Mouse (Mus musculus): Measurements from ENCODE around the gene Ppp1r16b. TPM values are rescaled to one million over a fixed set of nuclear protein-coding genes. Genes with fewer than 3 reads are reported as not detected.
A peak's percentile ranks its signal among the peaks of the same experiment; 100 is the strongest.

Gene Ppp1r16b
- polyA plus RNA-seq (2015; fragmentation: Nextera tagmentation; extraction: Ambion mirVana), result 5.3 and 5.7 TPM in 2 replicates

DNA sequence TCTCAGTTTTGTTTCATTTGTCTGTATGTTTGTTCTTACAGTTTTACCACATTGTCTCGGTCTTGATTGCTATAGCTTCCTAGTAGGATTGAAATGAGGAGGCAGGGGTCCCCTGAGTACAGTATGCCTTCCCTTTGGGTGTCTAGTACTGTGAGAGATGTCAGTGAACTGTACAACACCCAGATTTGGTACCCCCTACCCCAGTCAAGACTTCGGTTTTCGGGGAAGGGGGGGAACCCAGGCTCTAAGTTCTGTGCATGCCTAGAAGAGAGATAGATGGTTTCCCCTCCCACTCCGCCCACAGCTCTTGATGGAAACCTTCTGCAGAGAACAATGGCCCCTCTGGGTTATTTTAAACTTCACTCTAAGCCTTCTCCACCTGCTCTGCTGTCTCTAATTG is at the start of gene Ppp1r16b:
Gene Ppp1r16b (plus strand): TSS at position 301 of the 400 bp plus-strand sequence.
- 57% methylated on average over 4 of the region's 4 CpGs for WGBS
- no peak within 1 kb of the TSS for H3K4me2 ChIP-seq (replicated peaks)
- H3K4me1 ChIP-seq, result peaks cover 26% of the 10 kb centered on the region
- H3K9ac ChIP-seq, result no peak within 1 kb of the TSS
- no peak within 1 kb of the TSS for H3K4me3 ChIP-seq (replicated peaks)
- no peak within 1 kb of the TSS for H3K27ac ChIP-seq (replicated peaks)
- H3K9me3 ChIP-seq (replicated peaks), result no peaks in the 10 kb centered on the region
- ATAC-seq (ENCODE audit: insufficient number of reproducible peaks, low FRiP score, low TSS enrichment, low read depth), result no peak
- H3K36me3 ChIP-seq, result no peaks in the 10 kb centered on the region
- H3K27me3 ChIP-seq, result peaks cover 46% of the 10 kb centered on the region

DNA sequence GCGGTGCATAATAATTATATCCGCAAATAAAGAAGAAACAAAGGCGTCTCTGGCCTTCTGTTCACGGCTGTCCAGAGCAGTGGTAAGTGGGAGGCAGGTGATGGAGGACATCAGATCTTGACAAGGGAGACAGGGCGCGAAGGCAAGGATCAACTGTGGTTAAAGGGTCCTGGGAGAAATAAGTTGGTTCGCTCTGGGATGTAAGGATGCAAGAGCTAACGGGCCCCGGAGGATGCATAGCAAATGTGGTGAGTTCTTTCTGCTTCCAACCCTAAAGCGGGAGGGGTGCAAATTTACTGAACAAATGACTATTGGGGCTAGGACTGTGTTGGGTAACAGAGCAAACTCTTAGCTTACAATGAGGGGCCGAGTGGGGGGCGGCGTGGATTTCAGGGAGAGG is 49.5 kb upstream of the Ppp1r16b start:
- no peak overlapping the region for H3K9ac ChIP-seq
- no peak overlapping the region for H3K4me3 ChIP-seq (replicated peaks)
- WGBS, result 2% methylated on average over 13 of the region's 13 CpGs

DNA sequence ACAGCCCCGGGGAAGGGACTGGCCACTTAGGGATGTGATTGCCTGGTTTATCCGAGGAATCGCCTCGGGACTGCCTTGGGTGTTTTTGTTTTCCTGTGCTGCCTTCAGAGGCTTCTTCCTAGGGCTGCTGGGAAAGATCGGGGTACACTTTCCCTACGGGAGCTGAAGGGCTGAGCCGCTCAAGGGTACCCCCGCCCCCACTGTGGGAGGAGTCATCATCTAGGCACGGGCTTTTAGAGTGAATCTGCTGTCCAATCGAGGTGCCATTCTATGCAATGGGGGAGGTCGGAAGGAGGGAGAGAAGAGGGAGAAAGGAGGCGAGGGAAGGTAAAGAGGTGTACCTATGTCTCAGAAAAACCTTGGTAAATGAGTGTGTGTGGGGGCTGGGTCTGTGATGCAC is 48.9 kb upstream of the Ppp1r16b start:
- ATAC-seq (ENCODE audit: insufficient number of reproducible peaks, low FRiP score, low TSS enrichment, low read depth), result no peak
- no peaks in the 10 kb centered on the region for H3K36me3 ChIP-seq
- 0% methylated on average over 12 of the region's 12 CpGs for WGBS
- H3K9me3 ChIP-seq (replicated peaks), result no peaks in the 10 kb centered on the region
- no peak overlapping the region for H3K27ac ChIP-seq (replicated peaks)
- peaks cover 98% of the 10 kb centered on the region for H3K27me3 ChIP-seq
- no peak overlapping the region for H3K4me2 ChIP-seq (replicated peaks)
- no peak overlapping the region for H3K4me3 ChIP-seq (replicated peaks)
- H3K4me1 ChIP-seq, result peaks cover 25% of the 10 kb centered on the region
- H3K9ac ChIP-seq, result no peak overlapping the region

More for the DNA sequence above, 49.5 kb upstream of the Ppp1r16b start:
- Histone ChIP-seq H3K4me1 (peaks cover 31% of the 10 kb centered on the region), H3K27me3 (peaks cover 98% of the 10 kb centered on the region), H3K27ac (replicated peaks) (no peak overlapping the region), H3K36me3 (no peaks in the 10 kb centered on the region), H3K9me3 (replicated peaks) (no peaks in the 10 kb centered on the region), H3K4me2 (replicated peaks) (no peak overlapping the region)
- no peak for ATAC-seq (ENCODE audit: insufficient number of reproducible peaks, low FRiP score, low TSS enrichment, low read depth)

DNA sequence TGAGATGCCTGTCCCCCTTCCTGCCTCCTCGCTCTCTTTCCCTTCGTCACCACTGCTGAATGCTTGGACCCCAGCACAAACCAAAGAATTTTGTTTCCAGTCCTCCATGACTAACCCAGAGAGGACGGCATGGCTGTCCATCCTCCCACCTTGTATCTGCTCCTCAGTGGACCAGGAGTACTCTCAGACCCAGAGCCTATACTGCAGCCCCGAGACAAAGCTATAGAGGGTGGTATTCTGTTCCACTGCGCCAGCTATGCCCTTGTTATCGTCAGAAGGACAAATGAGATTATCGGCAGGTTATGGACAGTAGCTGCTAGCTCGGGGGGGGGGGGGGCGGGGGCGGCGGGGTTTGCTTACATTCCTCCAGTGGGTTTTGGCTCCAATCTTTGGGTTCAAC is 48.4 kb upstream of the Ppp1r16b start:
- Histone ChIP-seq H3K9me3 (replicated peaks) (no peaks in the 10 kb centered on the region), H3K27me3 (peaks cover 97% of the 10 kb centered on the region), H3K36me3 (no peaks in the 10 kb centered on the region), H3K9ac (no peak overlapping the region), H3K4me1 (peaks cover 23% of the 10 kb centered on the region), H3K27ac (replicated peaks) (no peak overlapping the region), H3K4me3 (replicated peaks) (no peak overlapping the region), H3K4me2 (replicated peaks) (no peak overlapping the region)
- ATAC-seq (ENCODE audit: insufficient number of reproducible peaks, low FRiP score, low TSS enrichment, low read depth), result no peak
- WGBS, result 7% methylated on average over 11 of the region's 11 CpGs

DNA sequence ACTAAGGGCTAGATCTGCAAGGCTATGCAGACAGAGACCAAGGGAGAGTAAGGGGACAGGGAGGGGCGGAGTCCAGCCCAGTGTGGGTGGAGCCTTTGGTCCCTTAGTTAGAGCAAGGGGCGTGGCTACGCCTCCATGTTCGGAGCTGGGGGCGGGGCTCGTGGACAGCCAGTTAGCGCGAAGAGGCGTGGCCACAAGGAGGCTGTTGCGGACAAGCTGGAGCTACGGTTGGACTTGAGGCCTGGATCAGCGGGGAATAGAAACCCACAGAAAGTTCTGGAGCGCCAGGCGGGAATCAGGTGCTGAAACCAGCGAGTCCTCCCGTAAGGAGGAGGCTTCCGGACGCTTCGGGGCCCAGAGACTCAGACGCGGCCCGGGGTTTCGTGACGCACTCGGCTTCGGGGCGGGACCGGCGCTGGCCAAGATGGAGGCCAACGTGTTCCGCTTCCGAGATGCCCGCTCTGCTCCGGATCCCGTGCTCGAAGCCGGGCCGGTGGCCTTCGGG is 40.4 kb upstream of the Ppp1r16b start, which contains the start of gene Actr5:
Gene Actr5 (plus strand): TSS at position 171 of the 505 bp plus-strand sequence.
- Histone ChIP-seq H3K36me3 (peaks cover 24% of the 10 kb centered on the region; the same call in 1 of the 2 replicates), H3K4me1 (peaks cover 16% of the 10 kb centered on the region), H3K27me3 (peaks cover 25% of the 10 kb centered on the region), H3K27ac (replicated peaks) (peak within 1 kb of the TSS; percentile 90), H3K4me2 (replicated peaks) (peak within 1 kb of the TSS; percentile 73), H3K4me3 (replicated peaks) (peak within 1 kb of the TSS; percentile 87), H3K9ac (peak within 1 kb of the TSS; percentile 74), H3K9me3 (replicated peaks) (no peaks in the 10 kb centered on the region)
- WGBS, result 1% methylated on average over 39 of the region's 39 CpGs
- ATAC-seq (ENCODE audit: insufficient number of reproducible peaks, low FRiP score, low TSS enrichment, low read depth), result peak; percentile 96

DNA sequence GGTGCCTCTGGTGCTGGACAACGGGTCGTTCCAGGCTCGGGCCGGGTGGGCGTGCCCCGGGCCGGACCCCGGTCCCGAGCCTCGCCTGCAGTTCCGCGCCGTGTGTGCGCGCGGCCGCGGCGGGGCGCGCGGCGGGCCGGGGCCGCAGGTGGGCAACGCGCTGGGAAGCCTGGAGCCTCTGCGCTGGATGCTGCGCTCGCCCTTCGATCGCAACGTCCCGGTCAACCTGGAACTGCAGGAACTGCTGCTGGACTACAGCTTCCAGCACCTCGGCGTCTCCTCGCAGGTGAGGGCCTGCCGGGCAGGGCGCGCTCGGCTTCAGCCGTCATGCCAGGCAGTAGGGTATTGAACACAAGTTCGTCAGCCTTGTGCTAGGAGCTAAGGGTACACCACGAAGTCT is 40.0 kb upstream of the Ppp1r16b start:
- peak; percentile 49; the same call in 1 of the 2 replicates for ATAC-seq (ENCODE audit: insufficient number of reproducible peaks, low FRiP score, low TSS enrichment, low read depth)
- no peaks in the 10 kb centered on the region for H3K9me3 ChIP-seq (replicated peaks)
- H3K36me3 ChIP-seq, result peaks cover 28% of the 10 kb centered on the region; the same call in 1 of the 2 replicates
- peaks cover 16% of the 10 kb centered on the region for H3K4me1 ChIP-seq
- WGBS, result under 1% methylated on average over 42 of the region's 44 CpGs
- peak overlapping the region; percentile 87 for H3K4me3 ChIP-seq (replicated peaks)
- peak overlapping the region; percentile 74 for H3K9ac ChIP-seq
- peak overlapping the region; percentile 90 for H3K27ac ChIP-seq (replicated peaks)
- H3K27me3 ChIP-seq, result peaks cover 21% of the 10 kb centered on the region
- H3K4me2 ChIP-seq (replicated peaks), result peak overlapping the region; percentile 73

DNA sequence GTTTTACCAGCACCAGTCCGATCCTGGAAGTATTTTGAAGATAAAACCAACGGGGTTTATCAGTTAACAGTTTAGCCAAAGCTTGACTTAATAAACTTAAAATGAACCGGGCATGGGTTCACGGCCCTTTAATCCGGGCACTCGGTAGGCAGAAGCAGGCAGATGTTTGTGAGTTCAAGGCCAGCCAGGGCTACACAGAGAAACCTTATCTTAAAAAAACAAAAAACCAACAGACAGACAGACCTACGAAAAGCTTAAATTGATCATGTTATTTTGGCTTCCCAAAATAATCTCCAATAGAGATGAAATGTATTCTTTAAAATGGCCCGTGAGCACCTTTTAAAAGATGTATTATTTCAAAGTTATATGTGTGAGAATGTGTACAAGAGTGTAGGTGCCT is 39.5 kb upstream of the Ppp1r16b start:
- Histone ChIP-seq H3K36me3 (peaks cover 31% of the 10 kb centered on the region; the same call in 1 of the 2 replicates), H3K9me3 (replicated peaks) (no peaks in the 10 kb centered on the region), H3K4me1 (peaks cover 16% of the 10 kb centered on the region), H3K4me2 (replicated peaks) (peak overlapping the region; percentile 73), H3K27ac (replicated peaks) (no peak overlapping the region), H3K9ac (peak overlapping the region; percentile 74), H3K27me3 (peaks cover 18% of the 10 kb centered on the region), H3K4me3 (replicated peaks) (peak overlapping the region; percentile 87)
- no peak for ATAC-seq (ENCODE audit: insufficient number of reproducible peaks, low FRiP score, low TSS enrichment, low read depth)
- WGBS, result 31% methylated on average over 8 of the region's 8 CpGs

DNA sequence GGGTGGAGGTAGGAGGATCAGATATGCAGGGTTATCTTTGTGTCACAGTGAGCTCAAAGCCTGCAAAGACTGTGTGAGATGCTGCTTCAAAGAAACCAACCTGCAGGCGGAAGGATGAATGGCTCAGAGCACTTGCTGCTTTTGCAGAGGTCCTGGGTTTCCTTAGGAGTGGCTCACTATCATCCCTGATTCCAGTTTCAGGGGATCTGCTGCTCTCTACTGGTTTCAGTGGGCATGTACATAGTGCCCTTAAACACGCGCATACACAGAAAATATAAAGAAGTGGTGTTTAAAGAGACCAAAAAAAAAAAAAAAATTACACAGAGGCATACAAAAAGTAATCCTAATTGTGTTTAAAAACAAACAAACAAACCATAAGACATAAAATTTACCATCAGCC is 36.3 kb upstream of the Ppp1r16b start:
- Histone ChIP-seq H3K9ac (no peak overlapping the region), H3K36me3 (peaks cover 62% of the 10 kb centered on the region), H3K4me3 (replicated peaks) (no peak overlapping the region), H3K4me2 (replicated peaks) (no peak overlapping the region), H3K27me3 (no peaks in the 10 kb centered on the region), H3K4me1 (peaks cover 16% of the 10 kb centered on the region), H3K27ac (replicated peaks) (no peak overlapping the region), H3K9me3 (replicated peaks) (no peaks in the 10 kb centered on the region)
- 79% methylated on average over 3 of the region's 3 CpGs for WGBS
- ATAC-seq (ENCODE audit: insufficient number of reproducible peaks, low FRiP score, low TSS enrichment, low read depth), result no peak

DNA sequence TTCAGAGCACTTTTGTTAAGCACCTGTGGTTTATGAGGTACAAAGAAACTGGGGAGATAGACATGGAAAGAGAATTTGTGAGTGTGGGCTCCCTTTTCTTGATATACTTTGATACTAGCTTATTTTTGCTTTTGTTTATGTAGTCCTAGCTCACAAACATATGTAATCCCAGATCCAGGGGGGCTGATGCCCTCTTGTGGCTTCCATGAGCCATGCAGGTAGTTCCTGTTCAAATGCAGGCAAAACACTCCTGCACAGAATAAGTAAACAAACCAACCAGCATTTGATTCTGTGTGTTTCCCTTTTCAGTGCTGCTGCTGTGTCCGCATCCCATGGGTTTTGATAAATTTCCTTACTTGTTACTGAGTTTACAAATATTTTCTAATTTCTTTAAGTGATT is 35.8 kb upstream of the Ppp1r16b start:
- ATAC-seq (ENCODE audit: insufficient number of reproducible peaks, low FRiP score, low TSS enrichment, low read depth), result no peak
- Histone ChIP-seq H3K27me3 (no peaks in the 10 kb centered on the region), H3K36me3 (peaks cover 64% of the 10 kb centered on the region), H3K9me3 (replicated peaks) (no peaks in the 10 kb centered on the region), H3K4me3 (replicated peaks) (no peak overlapping the region), H3K27ac (replicated peaks) (no peak overlapping the region), H3K4me1 (peaks cover 15% of the 10 kb centered on the region), H3K4me2 (replicated peaks) (no peak overlapping the region), H3K9ac (no peak overlapping the region)
- WGBS, result 73% methylated on average over 1 of the region's 1 CpGs

DNA sequence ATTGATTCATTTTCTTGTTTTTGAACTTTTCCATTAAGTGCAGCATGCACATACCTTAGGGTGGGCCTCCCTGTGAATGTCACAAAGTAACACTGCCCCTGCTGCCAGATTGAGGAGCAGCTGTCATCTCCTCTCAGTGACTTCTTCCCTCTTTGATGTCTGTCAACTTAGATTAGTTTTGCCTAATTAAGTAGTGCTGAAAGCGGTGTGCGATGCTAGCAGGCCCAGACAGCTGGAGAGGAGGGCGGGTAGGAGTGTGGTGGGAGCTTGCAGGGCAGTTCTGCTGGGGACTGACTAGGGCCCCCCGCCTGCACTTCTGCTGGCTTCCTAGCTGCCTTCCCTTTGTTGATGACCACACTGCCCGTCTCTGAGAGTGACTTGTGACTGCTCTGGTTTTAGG is 33.3 kb upstream of the Ppp1r16b start:
- no peaks in the 10 kb centered on the region for H3K4me1 ChIP-seq
- no peak overlapping the region for H3K9ac ChIP-seq
- H3K4me2 ChIP-seq (replicated peaks), result no peak overlapping the region
- peaks cover 89% of the 10 kb centered on the region for H3K36me3 ChIP-seq
- no peaks in the 10 kb centered on the region for H3K9me3 ChIP-seq (replicated peaks)
- H3K27me3 ChIP-seq, result no peaks in the 10 kb centered on the region
- WGBS, result 71% methylated on average over 5 of the region's 5 CpGs
- ATAC-seq (ENCODE audit: insufficient number of reproducible peaks, low FRiP score, low TSS enrichment, low read depth), result no peak
- H3K4me3 ChIP-seq (replicated peaks), result no peak overlapping the region
- H3K27ac ChIP-seq (replicated peaks), result no peak overlapping the region

DNA sequence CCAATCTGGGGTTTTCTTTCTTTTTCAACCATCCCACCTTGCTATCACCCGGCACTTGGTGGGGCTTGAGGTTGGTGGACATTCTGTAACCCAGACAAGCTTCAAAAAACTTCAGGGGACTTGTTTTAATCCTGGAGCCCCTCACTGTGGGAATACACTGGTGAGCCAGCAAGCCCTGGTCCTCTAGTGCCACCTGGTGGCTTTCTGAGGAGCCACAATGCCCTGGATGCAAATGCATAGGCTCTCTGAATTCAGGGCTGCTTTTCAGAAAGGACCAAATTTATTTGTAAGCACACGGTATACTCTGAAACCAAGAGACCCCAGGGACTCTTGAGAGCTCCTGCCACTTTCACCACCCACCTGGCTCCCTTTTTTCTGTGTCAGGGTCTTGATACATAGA is 23.3 kb upstream of the Ppp1r16b start:
- H3K27me3 ChIP-seq, result no peaks in the 10 kb centered on the region
- no peak overlapping the region for H3K9ac ChIP-seq
- no peaks in the 10 kb centered on the region for H3K4me1 ChIP-seq
- no peak for ATAC-seq (ENCODE audit: insufficient number of reproducible peaks, low FRiP score, low TSS enrichment, low read depth)
- 16% methylated on average over 2 of the region's 2 CpGs for WGBS
- no peak overlapping the region for H3K4me3 ChIP-seq (replicated peaks)
- H3K36me3 ChIP-seq, result peaks cover 39% of the 10 kb centered on the region
- H3K27ac ChIP-seq (replicated peaks), result no peak overlapping the region
- no peak overlapping the region for H3K4me2 ChIP-seq (replicated peaks)
- H3K9me3 ChIP-seq (replicated peaks), result no peaks in the 10 kb centered on the region

DNA sequence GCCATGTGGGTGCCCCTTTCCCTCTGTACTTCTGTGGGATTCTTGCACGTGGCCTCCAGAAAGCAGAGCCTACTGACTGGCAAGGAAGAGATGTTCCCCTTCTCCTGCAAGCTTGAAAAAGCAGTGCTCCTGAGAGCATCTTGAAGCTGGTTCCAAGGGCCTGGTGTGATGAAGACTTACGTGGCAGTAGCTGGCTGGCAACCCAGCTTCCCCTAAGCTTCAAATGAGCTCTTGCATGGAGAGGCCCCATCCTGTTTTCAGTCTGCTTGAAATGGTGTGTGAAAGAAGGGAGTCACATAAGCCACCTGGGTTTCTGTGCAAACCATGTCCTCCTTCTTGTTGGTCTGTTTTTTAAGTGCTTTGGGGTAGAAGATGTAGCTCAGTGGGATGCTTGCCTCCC is 22.6 kb upstream of the Ppp1r16b start:
- no peaks in the 10 kb centered on the region for H3K27me3 ChIP-seq
- no peak for ATAC-seq (ENCODE audit: insufficient number of reproducible peaks, low FRiP score, low TSS enrichment, low read depth)
- WGBS, result 97% methylated on average over 2 of the region's 2 CpGs

More for the DNA sequence above, 22.6 kb upstream of the Ppp1r16b start:
- Histone ChIP-seq H3K4me3 (replicated peaks) (no peak overlapping the region), H3K4me2 (replicated peaks) (no peak overlapping the region), H3K9ac (no peak overlapping the region), H3K27ac (replicated peaks) (no peak overlapping the region), H3K9me3 (replicated peaks) (no peaks in the 10 kb centered on the region), H3K4me1 (no peaks in the 10 kb centered on the region), H3K36me3 (peaks cover 32% of the 10 kb centered on the region)
